Mouse (Mus musculus): ENCODE results near the gene Ercc6. TPM values are rescaled to one million over a fixed set of nuclear protein-coding genes. Genes with fewer than 3 reads are reported as not detected.

Gene Ercc6
- polyA plus RNA-seq, 1 experiment from 2014 or later, result 32.4 TPM

DNA sequence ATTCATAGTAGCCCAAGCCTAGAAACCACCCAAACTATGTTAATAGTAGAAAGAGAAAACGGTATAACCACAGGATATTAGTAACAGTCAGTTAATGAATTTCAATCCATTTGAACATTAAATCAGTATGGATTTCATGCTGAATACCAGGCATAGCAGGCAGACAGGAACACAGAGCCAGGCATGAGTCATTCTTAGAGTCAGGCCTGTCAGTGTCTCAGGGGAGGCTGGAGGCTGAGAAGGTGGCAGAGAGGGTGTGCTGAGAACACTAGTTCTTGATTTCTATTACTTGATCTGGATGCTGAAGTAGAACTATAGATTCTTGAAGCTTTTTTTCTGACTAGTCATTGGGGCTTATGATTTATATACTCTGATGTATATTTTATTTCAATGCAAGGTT, 10.8 kb downstream of the Ercc6 start:
- Histone ChIP-seq H3K27ac (no peak overlapping the region), H3K4me1 (replicated peaks) (0 out of 2 replicates have a peak, but pooled peaks cover 5% of the 10 kb centered on the region), H3K4me3 (replicated peaks) (no peak overlapping the region), H3K9me3 (no peaks in the 10 kb centered on the region), H3K9ac (replicated peaks) (no peak overlapping the region), H3K36me3 (peaks cover 73% of the 10 kb centered on the region), H3K27me3 (no peaks in the 10 kb centered on the region), H3K4me2 (replicated peaks) (no peak overlapping the region)
- 83% methylated on average over 1 of the region's 1 CpGs for WGBS
- ATAC-seq, result no peak

DNA sequence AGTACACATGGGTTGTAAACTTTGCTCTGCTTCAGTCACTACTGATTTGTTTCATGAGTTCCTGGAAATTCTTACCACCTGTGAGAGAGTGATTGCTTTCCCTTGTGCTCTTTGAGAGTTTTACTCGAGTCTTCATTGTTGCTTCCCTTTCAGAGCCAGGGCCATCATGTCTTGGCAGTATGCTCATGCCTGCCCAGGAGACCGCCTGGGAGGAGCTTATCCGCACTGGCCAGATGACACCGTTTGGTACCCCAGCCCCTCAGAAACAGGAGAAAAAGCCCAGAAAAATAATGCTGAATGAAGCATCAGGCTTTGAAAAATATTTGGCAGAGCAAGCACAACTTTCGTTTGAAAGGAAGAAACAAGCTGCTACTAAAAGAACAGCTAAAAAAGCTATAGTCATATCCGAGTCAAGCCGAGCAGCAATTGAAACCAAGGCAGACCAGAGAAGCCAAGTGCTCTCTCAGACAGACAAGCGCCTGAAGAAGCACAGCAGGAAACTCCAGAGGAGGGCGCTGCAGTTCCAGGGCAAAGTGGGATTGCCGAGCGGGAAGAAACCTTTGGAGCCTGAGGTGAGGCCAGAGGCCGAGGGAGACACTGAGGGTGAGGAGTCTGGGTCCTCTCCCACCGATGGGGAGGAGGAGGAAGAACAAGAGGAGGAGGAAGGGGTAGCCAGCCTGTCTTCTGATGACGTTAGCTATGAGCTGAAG, 12.8 kb downstream of the Ercc6 start:
- 77% methylated on average over 14 of the region's 14 CpGs for WGBS
- Histone ChIP-seq H3K4me2 (replicated peaks) (no peak overlapping the region), H3K4me3 (replicated peaks) (no peak overlapping the region), H3K9ac (replicated peaks) (no peak overlapping the region), H3K27me3 (no peaks in the 10 kb centered on the region), H3K4me1 (replicated peaks) (0 out of 2 replicates have a peak, but pooled peaks cover 5% of the 10 kb centered on the region), H3K27ac (no peak overlapping the region), H3K36me3 (peaks cover 59% of the 10 kb centered on the region), H3K9me3 (no peaks in the 10 kb centered on the region)
- ATAC-seq, result no peak

GRCm38 (mm10) chr14:32527211-32527610, 13.9 kb downstream of the Ercc6 start:
- Histone ChIP-seq H3K4me3 (replicated peaks) (no peak overlapping the region), H3K4me2 (replicated peaks) (no peak overlapping the region), H3K27me3 (no peaks in the 10 kb centered on the region), H3K9me3 (no peaks in the 10 kb centered on the region), H3K4me1 (replicated peaks) (peaks cover 10% of the 10 kb centered on the region), H3K27ac (no peak overlapping the region), H3K36me3 (peaks cover 50% of the 10 kb centered on the region), H3K9ac (replicated peaks) (no peak overlapping the region)
- no peak for ATAC-seq
- 96% methylated on average over 9 of the region's 9 CpGs for WGBS

GRCm38 (mm10) chr14:32529036-32529435, 15.7 kb downstream of the Ercc6 start:
- Histone ChIP-seq H3K9me3 (no peaks in the 10 kb centered on the region), H3K9ac (replicated peaks) (no peak overlapping the region), H3K4me1 (replicated peaks) (peaks cover 14% of the 10 kb centered on the region), H3K4me3 (replicated peaks) (no peak overlapping the region), H3K4me2 (replicated peaks) (no peak overlapping the region), H3K36me3 (peaks cover 47% of the 10 kb centered on the region), H3K27ac (no peak overlapping the region), H3K27me3 (no peaks in the 10 kb centered on the region)
- ATAC-seq, result no peak
- WGBS, result 96% methylated on average over 7 of the region's 7 CpGs

DNA sequence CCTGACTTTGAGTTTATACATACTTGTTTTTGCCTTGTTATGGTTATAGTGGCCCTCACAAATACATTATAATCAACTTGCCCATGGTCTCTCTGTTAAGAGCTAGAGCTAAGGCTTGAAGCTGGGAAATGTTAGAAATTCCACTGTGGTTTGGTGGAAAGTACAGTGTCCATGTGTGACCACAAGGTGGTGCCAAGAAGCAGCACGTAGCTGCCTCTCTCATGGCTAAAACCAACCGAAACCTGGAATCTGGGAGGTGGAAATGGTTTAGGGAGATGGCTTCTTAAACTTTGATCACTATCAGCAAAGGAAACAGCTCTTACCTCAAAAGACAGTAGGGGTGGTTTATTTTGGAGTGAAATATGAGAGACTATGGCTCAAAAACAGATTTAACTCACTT, 17.6 kb downstream of the Ercc6 start:
- Histone ChIP-seq H3K36me3 (peaks cover 44% of the 10 kb centered on the region), H3K27me3 (no peaks in the 10 kb centered on the region), H3K27ac (no peak overlapping the region), H3K4me1 (replicated peaks) (peaks cover 14% of the 10 kb centered on the region), H3K4me2 (replicated peaks) (no peak overlapping the region), H3K4me3 (replicated peaks) (no peak overlapping the region), H3K9me3 (no peaks in the 10 kb centered on the region), H3K9ac (replicated peaks) (no peak overlapping the region)
- 12% methylated on average over 2 of the region's 2 CpGs for WGBS
- no peak for ATAC-seq

- Histone ChIP-seq H3K36me3 (peaks cover 39% of the 10 kb centered on the region), H3K4me3 (replicated peaks) (no peak overlapping the region), H3K27me3 (no peaks in the 10 kb centered on the region), H3K27ac (no peak overlapping the region), H3K9me3 (no peaks in the 10 kb centered on the region), H3K9ac (replicated peaks) (0 out of 2 replicates have a peak overlapping the region, but pooled peaks have one; percentile 36), H3K4me2 (replicated peaks) (no peak overlapping the region), H3K4me1 (replicated peaks) (peaks cover 14% of the 10 kb centered on the region)
- no peak for ATAC-seq
- 76% methylated on average over 3 of the region's 3 CpGs for WGBS
Measured at GRCm38 (mm10) chr14:32531371-32531770, 18.1 kb downstream of the Ercc6 start.

DNA sequence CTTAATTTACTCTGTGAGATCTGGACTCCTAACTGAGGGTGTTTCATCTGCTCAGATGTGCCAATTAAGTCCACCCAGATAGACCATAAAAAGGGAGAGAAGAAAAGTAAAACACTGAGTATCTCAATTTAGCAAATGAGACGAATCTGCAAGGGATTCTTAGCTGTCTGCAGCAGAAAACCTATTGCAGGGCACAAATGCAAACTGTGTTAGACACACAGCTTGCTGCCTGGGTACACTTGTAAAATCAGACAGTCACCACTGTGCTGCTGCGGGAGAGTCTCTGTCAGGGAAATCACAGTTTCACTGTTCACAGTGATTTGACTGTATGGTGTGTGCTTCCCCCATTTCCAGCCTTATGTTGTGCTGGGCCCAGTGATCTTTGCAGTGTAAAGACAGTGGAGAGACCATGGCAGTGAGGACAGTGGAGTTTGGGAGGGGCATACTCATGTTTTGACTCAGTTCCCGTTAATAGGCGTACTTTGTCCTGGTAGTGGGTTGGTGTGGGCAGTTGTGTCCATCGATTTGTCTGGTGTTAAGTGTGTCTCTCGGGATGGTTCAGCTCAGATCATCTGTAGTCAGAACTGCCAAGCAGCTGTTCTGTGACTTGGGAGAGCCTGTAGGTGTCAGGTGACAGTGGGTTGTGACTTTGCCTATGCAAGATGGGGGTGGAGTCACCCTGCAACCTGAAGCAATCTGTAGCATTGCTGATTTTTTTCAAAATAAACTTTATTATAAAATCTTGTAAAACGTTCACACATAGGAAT, 19.2 kb downstream of the Ercc6 start:
- Histone ChIP-seq H3K9me3 (no peaks in the 10 kb centered on the region), H3K27ac (no peak overlapping the region), H3K4me3 (replicated peaks) (no peak overlapping the region), H3K27me3 (no peaks in the 10 kb centered on the region), H3K4me2 (replicated peaks) (no peak overlapping the region), H3K9ac (replicated peaks) (0 out of 2 replicates have a peak overlapping the region, but pooled peaks have one; percentile 0), H3K4me1 (replicated peaks) (peaks cover 14% of the 10 kb centered on the region), H3K36me3 (peaks cover 27% of the 10 kb centered on the region)
- WGBS, result 77% methylated on average over 7 of the region's 7 CpGs
- ATAC-seq, result no peak

DNA sequence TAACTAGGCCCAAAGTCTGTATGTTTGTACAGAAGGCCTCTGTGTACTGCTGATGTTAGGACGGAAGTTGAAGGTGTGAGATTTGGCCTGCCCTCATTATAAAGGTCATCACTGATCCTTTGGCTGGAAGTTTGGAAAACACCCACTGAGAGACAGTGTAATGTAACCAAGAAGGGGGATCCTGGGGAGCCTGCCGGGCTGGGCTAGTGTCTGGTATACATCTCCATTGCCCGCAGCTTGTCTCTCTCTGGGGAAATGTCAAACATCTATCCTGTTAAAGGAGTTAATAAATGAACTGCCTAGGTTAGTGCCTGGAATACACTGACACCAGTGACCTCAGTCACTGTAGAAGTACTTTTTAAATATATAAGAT, 19.8 kb downstream of the Ercc6 start:
- Histone ChIP-seq H3K4me2 (replicated peaks) (no peak overlapping the region), H3K9ac (replicated peaks) (no peak overlapping the region), H3K27ac (no peak overlapping the region), H3K4me3 (replicated peaks) (no peak overlapping the region), H3K36me3 (peaks cover 27% of the 10 kb centered on the region), H3K4me1 (replicated peaks) (peaks cover 14% of the 10 kb centered on the region), H3K27me3 (no peaks in the 10 kb centered on the region), H3K9me3 (no peaks in the 10 kb centered on the region)
- WGBS, result 85% methylated on average over 3 of the region's 3 CpGs
- no peak for ATAC-seq

DNA sequence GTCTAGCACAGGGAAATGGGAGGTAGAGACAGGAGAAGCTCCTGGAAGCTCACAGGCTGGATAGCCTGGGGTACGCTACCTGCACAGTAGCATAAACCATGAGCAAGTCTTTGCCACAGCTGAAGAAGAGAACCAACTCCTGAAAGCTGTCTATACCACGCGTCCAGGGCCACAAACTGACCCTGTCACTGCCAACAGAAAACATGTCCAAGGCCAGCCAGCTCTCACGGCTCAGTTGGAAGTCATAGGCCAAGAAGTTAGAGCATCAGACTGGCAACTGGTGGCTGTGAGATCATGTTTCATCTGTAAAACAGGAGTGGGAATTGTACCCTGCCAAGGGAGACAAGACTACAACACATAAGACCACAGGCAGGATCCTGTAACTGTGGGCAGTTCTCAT, 20.3 kb downstream of the Ercc6 start:
- ATAC-seq, result no peak

GRCm38 (mm10) chr14:32534137-32534536, 20.8 kb downstream of the Ercc6 start:
- Histone ChIP-seq H3K4me1 (replicated peaks) (peaks cover 14% of the 10 kb centered on the region), H3K9ac (replicated peaks) (no peak overlapping the region), H3K36me3 (peaks cover 23% of the 10 kb centered on the region), H3K4me3 (replicated peaks) (no peak overlapping the region), H3K9me3 (no peaks in the 10 kb centered on the region), H3K4me2 (replicated peaks) (no peak overlapping the region), H3K27me3 (no peaks in the 10 kb centered on the region), H3K27ac (no peak overlapping the region)
- 75% methylated on average over 5 of the region's 5 CpGs for WGBS
- no peak for ATAC-seq

More for the DNA sequence above, 20.3 kb downstream of the Ercc6 start:
- H3K27me3 ChIP-seq, result no peaks in the 10 kb centered on the region
- no peak overlapping the region for H3K4me2 ChIP-seq (replicated peaks)
- peaks cover 14% of the 10 kb centered on the region for H3K4me1 ChIP-seq (replicated peaks)
- no peaks in the 10 kb centered on the region for H3K9me3 ChIP-seq
- 81% methylated on average over 4 of the region's 4 CpGs for WGBS
- H3K4me3 ChIP-seq (replicated peaks), result no peak overlapping the region
- H3K9ac ChIP-seq (replicated peaks), result no peak overlapping the region
- no peak overlapping the region for H3K27ac ChIP-seq
- peaks cover 27% of the 10 kb centered on the region for H3K36me3 ChIP-seq

GRCm38 (mm10) chr14:32536763-32537162, 23.4 kb downstream of the Ercc6 start:
- no peak for ATAC-seq
- Histone ChIP-seq H3K27ac (no peak overlapping the region), H3K4me2 (replicated peaks) (no peak overlapping the region), H3K4me3 (replicated peaks) (no peak overlapping the region), H3K36me3 (peaks cover 24% of the 10 kb centered on the region), H3K4me1 (replicated peaks) (peaks cover 8% of the 10 kb centered on the region; the same call in 1 of the 2 replicates), H3K9ac (replicated peaks) (no peak overlapping the region), H3K9me3 (no peaks in the 10 kb centered on the region), H3K27me3 (no peaks in the 10 kb centered on the region)
- WGBS, result 92% methylated on average over 9 of the region's 9 CpGs

GRCm38 (mm10) chr14:32538115-32538514, 24.8 kb downstream of the Ercc6 start:
- WGBS, result 91% methylated on average over 1 of the region's 1 CpGs
- no peak overlapping the region for H3K4me2 ChIP-seq (replicated peaks)
- ATAC-seq, result no peak
- no peaks in the 10 kb centered on the region for H3K9me3 ChIP-seq
- no peak overlapping the region for H3K9ac ChIP-seq (replicated peaks)
- H3K4me1 ChIP-seq (replicated peaks), result no peaks in the 10 kb centered on the region
- H3K4me3 ChIP-seq (replicated peaks), result no peak overlapping the region
- no peaks in the 10 kb centered on the region for H3K27me3 ChIP-seq
- peaks cover 35% of the 10 kb centered on the region for H3K36me3 ChIP-seq
- no peak overlapping the region for H3K27ac ChIP-seq

Data from midbrain, embryonic 13.5 days (tissue).